Mouse (Mus musculus): Measurements from ENCODE around the gene Zfp62. TPM values are rescaled to one million over a fixed set of nuclear protein-coding genes. Genes with fewer than 3 reads are reported as not detected.

Gene Zfp62
- polyA plus RNA-seq, 1 experiment from 2014 or later, result 44.5 TPM

DNA sequence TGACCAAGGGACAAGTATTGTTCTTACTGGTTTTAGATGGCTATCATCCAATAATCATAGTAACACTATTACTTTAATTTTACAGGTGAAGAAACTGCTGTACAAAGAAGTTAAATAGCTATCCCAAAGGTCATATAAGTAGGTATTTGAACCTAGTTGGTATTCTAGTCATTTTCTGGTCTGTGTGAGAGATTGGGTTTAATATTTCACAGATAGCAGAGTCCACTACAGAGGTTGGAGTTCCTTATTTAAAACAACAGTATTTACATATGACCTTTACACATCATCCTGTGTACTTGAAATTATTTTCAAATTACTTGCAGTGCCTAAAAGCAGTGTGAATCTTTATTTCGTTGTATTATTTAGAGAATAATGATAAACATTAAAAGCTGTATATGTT is 10.4 kb downstream of the Zfp62 start:
- ATAC-seq (ENCODE audit: low read depth), result no peak
- Histone ChIP-seq H3K27me3 (no peaks in the 10 kb centered on the region), H3K4me1 (replicated peaks) (peaks cover 8% of the 10 kb centered on the region; the same call in 1 of the 2 replicates), H3K27ac (replicated peaks) (no peak overlapping the region), H3K4me2 (no peak overlapping the region), H3K36me3 (peaks cover 48% of the 10 kb centered on the region), H3K9ac (no peak overlapping the region), H3K4me3 (no peak overlapping the region), H3K9me3 (no peaks in the 10 kb centered on the region)
- 95% methylated on average over 1 of the region's 1 CpGs for WGBS

DNA sequence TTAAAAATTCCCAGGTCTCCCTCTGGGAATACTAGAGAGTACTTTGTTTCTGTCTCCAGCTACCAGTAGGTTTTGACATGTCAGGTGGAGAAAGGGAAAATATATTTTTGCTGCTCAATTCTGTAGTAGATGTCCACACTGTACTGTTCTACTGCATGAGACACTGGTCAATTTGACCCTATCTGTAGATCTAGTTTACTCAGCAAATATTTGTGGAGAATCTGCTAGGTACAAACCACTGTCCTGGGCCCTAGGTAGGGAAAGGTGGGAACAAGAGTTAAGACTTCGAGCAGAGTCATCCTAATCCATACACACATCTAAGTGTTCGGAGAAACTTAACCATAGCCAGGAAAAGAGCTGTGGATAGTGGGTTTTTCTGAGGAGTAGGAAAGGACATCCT is 16.2 kb downstream of the Zfp62 start:
- Histone ChIP-seq H3K4me3 (no peak overlapping the region), H3K9ac (no peak overlapping the region), H3K36me3 (peaks cover 44% of the 10 kb centered on the region), H3K27ac (replicated peaks) (no peak overlapping the region), H3K4me1 (replicated peaks) (no peaks in the 10 kb centered on the region), H3K4me2 (no peak overlapping the region), H3K9me3 (no peaks in the 10 kb centered on the region), H3K27me3 (no peaks in the 10 kb centered on the region)
- 95% methylated on average over 2 of the region's 2 CpGs for WGBS
- no peak for ATAC-seq (ENCODE audit: low read depth)

GRCm38 (mm10) chr11:49224455-49224854 is 21.4 kb downstream of the Zfp62 start:
- Histone ChIP-seq H3K27me3 (no peaks in the 10 kb centered on the region), H3K4me1 (replicated peaks) (no peaks in the 10 kb centered on the region), H3K9ac (no peak overlapping the region), H3K9me3 (no peaks in the 10 kb centered on the region), H3K4me2 (no peak overlapping the region), H3K27ac (replicated peaks) (no peak overlapping the region), H3K36me3 (peaks cover 6% of the 10 kb centered on the region; the same call in 1 of the 2 replicates), H3K4me3 (no peak overlapping the region)
- 64% methylated on average over 1 of the region's 1 CpGs for WGBS
- no peak for ATAC-seq (ENCODE audit: low read depth)

- Histone ChIP-seq H3K9ac (no peak overlapping the region), H3K4me2 (no peak overlapping the region), H3K27me3 (no peaks in the 10 kb centered on the region), H3K27ac (replicated peaks) (no peak overlapping the region), H3K9me3 (no peaks in the 10 kb centered on the region), H3K4me1 (replicated peaks) (no peaks in the 10 kb centered on the region), H3K36me3 (no peaks in the 10 kb centered on the region), H3K4me3 (no peak overlapping the region)
- no peak for ATAC-seq (ENCODE audit: low read depth)
- WGBS, result 84% methylated on average over 3 of the region's 3 CpGs
These were observed 29.7 kb downstream of the Zfp62 start for GRCm38 (mm10) chr11:49232781-49233180.

DNA sequence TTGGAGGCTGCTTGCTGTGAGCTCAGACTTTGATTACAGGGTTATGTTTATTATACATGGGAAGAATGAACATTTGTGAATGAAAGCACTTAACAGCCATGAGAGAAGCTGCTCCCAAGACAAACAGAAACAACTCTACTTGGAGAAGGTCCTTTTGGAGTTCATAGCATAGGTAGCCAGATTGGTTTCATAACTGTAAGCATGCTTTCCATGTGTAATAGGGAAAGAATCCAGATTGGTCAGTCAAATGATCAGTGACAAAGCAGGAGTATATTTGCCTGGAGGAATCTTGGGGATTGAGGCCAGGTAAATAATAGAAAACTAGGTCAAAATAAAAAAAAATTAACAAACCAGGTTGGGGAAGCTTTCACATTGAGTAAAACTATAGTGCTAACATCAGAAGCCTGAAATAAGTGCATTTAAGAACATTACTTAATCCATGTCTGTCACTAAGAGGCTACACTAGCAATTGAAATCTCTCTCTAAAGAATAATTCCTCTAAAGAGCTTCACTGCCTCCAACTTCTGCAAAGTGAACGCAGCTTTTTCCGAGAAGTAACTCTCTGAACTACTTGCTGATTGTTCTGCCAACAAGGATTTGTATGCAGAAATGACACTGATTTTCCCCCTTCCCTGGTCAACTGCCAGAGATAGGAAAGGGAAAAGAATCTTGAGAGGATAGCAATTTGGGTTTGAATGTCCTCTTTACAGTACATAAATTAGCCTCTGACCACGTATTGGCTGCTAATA is 32.5 kb downstream of the Zfp62 start:
- no peaks in the 10 kb centered on the region for H3K27me3 ChIP-seq
- H3K4me2 ChIP-seq, result no peak overlapping the region
- H3K4me1 ChIP-seq (replicated peaks), result no peaks in the 10 kb centered on the region
- 71% methylated on average over 3 of the region's 3 CpGs for WGBS
- H3K4me3 ChIP-seq, result no peak overlapping the region
- no peak overlapping the region for H3K27ac ChIP-seq (replicated peaks)
- H3K9ac ChIP-seq, result no peak overlapping the region
- H3K9me3 ChIP-seq, result no peaks in the 10 kb centered on the region
- no peaks in the 10 kb centered on the region for H3K36me3 ChIP-seq
- ATAC-seq (ENCODE audit: low read depth), result no peak

DNA sequence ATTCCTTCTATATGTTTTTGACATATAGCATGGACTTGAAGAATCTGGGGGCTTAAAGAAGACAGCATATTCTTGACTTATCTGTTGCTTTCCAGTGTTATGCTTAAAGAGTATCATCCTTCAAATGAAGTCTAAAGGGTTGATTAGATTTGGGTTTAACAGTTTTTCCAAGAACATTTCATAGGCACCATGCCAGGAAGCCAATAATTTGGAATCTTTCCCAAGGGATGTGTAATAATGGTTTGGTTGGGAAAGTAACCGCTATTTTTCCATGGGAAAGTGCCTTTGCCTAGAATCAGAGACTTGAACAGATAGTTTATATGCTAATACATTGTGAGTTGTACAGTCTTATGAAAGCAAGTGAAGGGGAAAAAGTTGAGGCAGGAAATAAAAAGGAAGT is 33.8 kb downstream of the Zfp62 start:
- no peak overlapping the region for H3K4me3 ChIP-seq
- no peaks in the 10 kb centered on the region for H3K9me3 ChIP-seq
- no peaks in the 10 kb centered on the region for H3K36me3 ChIP-seq
- no peak overlapping the region for H3K9ac ChIP-seq
- no peak overlapping the region for H3K4me2 ChIP-seq
- ATAC-seq (ENCODE audit: low read depth), result no peak
- no peak overlapping the region for H3K27ac ChIP-seq (replicated peaks)
- 69% methylated on average over 1 of the region's 1 CpGs for WGBS
- H3K4me1 ChIP-seq (replicated peaks), result no peaks in the 10 kb centered on the region
- H3K27me3 ChIP-seq, result no peaks in the 10 kb centered on the region

DNA sequence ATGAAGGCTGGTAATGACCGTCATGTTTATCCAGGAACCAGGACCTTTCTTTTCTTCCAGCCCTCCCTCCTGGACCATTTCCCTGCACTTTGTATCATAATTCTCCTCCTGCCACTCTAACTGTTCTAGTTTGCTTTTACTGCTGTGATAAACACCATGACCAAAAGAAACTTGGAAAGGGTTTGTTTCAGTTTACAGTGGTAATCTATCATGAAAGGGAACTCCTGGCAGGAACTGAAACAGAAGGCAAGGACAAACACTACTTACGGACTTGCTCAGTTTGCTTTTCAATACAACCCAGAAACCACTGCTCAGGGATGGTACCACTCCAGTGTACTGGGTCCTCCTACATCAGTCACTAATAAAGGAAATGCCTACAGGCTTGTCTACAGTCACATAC is 34.4 kb downstream of the Zfp62 start:
- Histone ChIP-seq H3K9me3 (no peaks in the 10 kb centered on the region), H3K4me2 (no peak overlapping the region), H3K27me3 (no peaks in the 10 kb centered on the region), H3K27ac (replicated peaks) (no peak overlapping the region), H3K4me1 (replicated peaks) (no peaks in the 10 kb centered on the region), H3K36me3 (no peaks in the 10 kb centered on the region), H3K4me3 (no peak overlapping the region), H3K9ac (no peak overlapping the region)
- no peak for ATAC-seq (ENCODE audit: low read depth)
- 62% methylated on average over 2 of the region's 2 CpGs for WGBS

- no peak overlapping the region for H3K4me2 ChIP-seq
- H3K36me3 ChIP-seq, result no peaks in the 10 kb centered on the region
- no peak overlapping the region for H3K27ac ChIP-seq (replicated peaks)
- ATAC-seq (ENCODE audit: low read depth), result no peak
- H3K9me3 ChIP-seq, result no peaks in the 10 kb centered on the region
- 88% methylated on average over 1 of the region's 1 CpGs for WGBS
- peaks cover 16% of the 10 kb centered on the region for H3K4me1 ChIP-seq (replicated peaks)
- H3K9ac ChIP-seq, result no peak overlapping the region
- H3K4me3 ChIP-seq, result no peak overlapping the region
- H3K27me3 ChIP-seq, result no peaks in the 10 kb centered on the region
These were observed 37.2 kb downstream of the Zfp62 start for GRCm38 (mm10) chr11:49240310-49240709.

- Histone ChIP-seq H3K4me3 (no peak overlapping the region), H3K27ac (replicated peaks) (no peak overlapping the region), H3K9me3 (no peaks in the 10 kb centered on the region), H3K4me2 (no peak overlapping the region), H3K27me3 (no peaks in the 10 kb centered on the region), H3K4me1 (replicated peaks) (peaks cover 22% of the 10 kb centered on the region), H3K36me3 (no peaks in the 10 kb centered on the region), H3K9ac (no peak overlapping the region)
- 86% methylated on average over 4 of the region's 4 CpGs for WGBS
- ATAC-seq (ENCODE audit: low read depth), result no peak
These were observed 37.8 kb downstream of the Zfp62 start for GRCm38 (mm10) chr11:49240874-49241273.

DNA sequence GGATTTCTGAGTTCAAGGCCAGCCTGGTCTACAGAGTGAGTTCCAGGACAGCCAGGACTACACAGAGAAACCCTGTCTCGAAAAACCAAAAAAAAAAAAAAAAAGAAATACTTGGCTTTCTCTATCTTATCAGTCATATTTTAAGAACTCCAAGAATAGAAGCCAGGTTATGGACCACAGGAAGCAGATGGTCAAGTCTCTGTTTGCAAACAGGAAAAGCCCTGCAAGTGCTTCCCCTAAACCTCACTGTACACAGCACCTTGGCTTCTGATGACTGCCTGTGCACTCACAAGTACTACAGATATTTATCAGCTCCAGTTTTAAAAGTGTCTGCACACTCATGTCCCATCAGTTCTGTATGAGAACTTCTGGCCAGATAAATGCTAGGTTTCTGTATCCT is 38.4 kb downstream of the Zfp62 start:
- Histone ChIP-seq H3K9ac (no peak overlapping the region), H3K4me3 (no peak overlapping the region), H3K36me3 (no peaks in the 10 kb centered on the region), H3K9me3 (no peaks in the 10 kb centered on the region), H3K27ac (replicated peaks) (no peak overlapping the region), H3K4me1 (replicated peaks) (peaks cover 24% of the 10 kb centered on the region), H3K4me2 (no peak overlapping the region), H3K27me3 (no peaks in the 10 kb centered on the region)
- 80% methylated on average over 1 of the region's 1 CpGs for WGBS
- no peak for ATAC-seq (ENCODE audit: low read depth)

DNA sequence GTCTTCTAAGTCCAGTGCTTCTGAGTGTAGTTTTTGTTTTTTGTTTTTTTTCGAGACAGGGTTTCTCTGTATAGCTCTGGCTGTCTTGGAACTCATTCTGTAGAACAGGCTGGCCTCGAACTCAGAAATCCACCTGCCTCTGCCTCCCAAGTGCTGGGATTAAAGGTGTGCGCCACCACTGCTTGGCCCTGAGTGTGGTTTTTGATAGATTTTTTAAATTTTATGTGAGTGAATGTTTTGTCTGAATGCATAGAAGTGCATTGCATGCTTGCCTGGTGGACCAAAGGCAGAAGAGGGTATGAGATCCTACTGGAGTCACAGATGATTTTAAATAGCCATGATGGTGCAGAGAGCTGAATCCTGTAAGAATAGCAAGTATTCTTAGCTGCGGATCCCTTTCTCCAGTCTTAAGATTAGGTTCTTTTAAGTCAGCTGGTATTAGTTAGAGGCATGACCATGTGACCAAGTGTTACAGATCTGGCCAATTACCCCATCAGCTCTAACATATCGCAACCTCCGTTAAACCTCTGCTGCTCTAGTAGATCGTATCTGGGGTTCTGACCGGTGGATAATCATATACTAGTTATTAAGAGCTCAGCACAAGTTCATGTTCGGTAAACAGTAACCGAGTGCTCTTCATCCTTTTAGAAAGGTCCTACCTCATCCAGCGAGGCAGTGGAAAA is 40.0 kb downstream of the Zfp62 start:
- Histone ChIP-seq H3K27ac (replicated peaks) (peak overlapping the region; percentile 92), H3K27me3 (no peaks in the 10 kb centered on the region), H3K4me2 (peak overlapping the region; percentile 63), H3K36me3 (no peaks in the 10 kb centered on the region; the same call in 1 of the 2 replicates), H3K9me3 (no peaks in the 10 kb centered on the region), H3K4me3 (peak overlapping the region; percentile 54), H3K4me1 (replicated peaks) (peaks cover 33% of the 10 kb centered on the region), H3K9ac (peak overlapping the region; percentile 76)
- WGBS, result 23% methylated on average over 11 of the region's 11 CpGs
- peak; percentile 7; the same call in 1 of the 2 replicates for ATAC-seq (ENCODE audit: low read depth)

GRCm38 (mm10) chr11:49243727-49244594 is 40.9 kb downstream of the Zfp62 start, which contains the start of gene Mgat1:
Gene Mgat1 (plus strand): TSS chr11:49244191.
- Histone ChIP-seq H3K9ac (peak within 1 kb of the TSS; percentile 76), H3K27me3 (no peaks in the 10 kb centered on the region), H3K4me1 (replicated peaks) (peaks cover 33% of the 10 kb centered on the region), H3K4me2 (peak within 1 kb of the TSS; percentile 63), H3K9me3 (no peaks in the 10 kb centered on the region), H3K27ac (replicated peaks) (peak within 1 kb of the TSS; percentile 92), H3K4me3 (peak within 1 kb of the TSS; percentile 54), H3K36me3 (no peaks in the 10 kb centered on the region; the same call in 1 of the 2 replicates)
- ATAC-seq (ENCODE audit: low read depth), result peak; percentile 98
- under 1% methylated on average over 53 of the region's 60 CpGs for WGBS
